In genomic region chr6:118845829-118846228, GRCm38 (mm10) we compare ENCODE assay signal across 8 mouse cellular contexts.
DNase-seq lines count a peak whose midpoint lies in the region; ATAC-seq and TF ChIP-seq lines count a peak whose summit lies in the region.

No protein-coding gene starts in this region.

- no peak overlapping the region for H3K4me2 ChIP-seq in neural tube, embryonic 14.5 days (ENCODE audit: low read depth, low read length)

- peak; percentile 65; the same call in 1 of the 2 replicates for ATAC-seq in erythroid progenitor cell, adult 5-6 weeks (replicated peaks; ENCODE audit: low FRiP score, poor library complexity, severe bottlenecking)
- 0 out of 2 replicates have a peak, but pooled peaks have one; percentile 35 for ATAC-seq in neural tube, embryonic 14.5 days (ENCODE audit: low read depth)

- no peaks in the 10 kb centered on the region for H3K27me3 ChIP-seq in neural tube, embryonic 14.5 days (ENCODE audit: control insufficient read depth, insufficient read depth, low read length)

- peaks cover 11% of the 10 kb centered on the region; the same call in 1 of the 2 replicates for H3K4me1 ChIP-seq in neural tube, embryonic 14.5 days (ENCODE audit: control insufficient read depth, insufficient read depth, low read length)

- DNase-seq in kidney, postnatal 10 days, result peak; percentile 27
- DNase-seq in kidney, adult 9 months, result no peak
- peak; percentile 64 for DNase-seq in c-Kit-positive CD71-positive TER-119-negative erythroid progenitor cells, embryonic 14.5 days (ENCODE audit: low read depth)
- peak; percentile 54 to 61 for DNase-seq in layer of hippocampus, postnatal 10 days (ENCODE audit: low spot score in 2 of 2)
- no peak for DNase-seq in urinary bladder, postnatal 25 days (ENCODE audit: low spot score)
- no peak for DNase-seq in gastrocnemius, adult 2 months

- TF ChIP-seq CTCF in gastrocnemius, adult 2 months (IDR thresholded peaks at IDR 0.05), result no peak

- no peaks in the 10 kb centered on the region for H3K36me3 ChIP-seq in neural tube, embryonic 14.5 days (ENCODE audit: control insufficient read depth, insufficient read depth, low read length)

- intact Hi-C loops in gastrocnemius, adult 2 months (cut with DNase I), result no loop called here

- no peak overlapping the region for H3K9ac ChIP-seq in neural tube, embryonic 14.5 days (replicated peaks; ENCODE audit: low read depth, low read length)

- 5% methylated on average over 2 of the region's 2 CpGs for whole genome bisulfite sequencing in neural tube, embryonic 14.5 days

- no peak overlapping the region for H3K4me3 ChIP-seq in neural tube, embryonic 14.5 days (ENCODE audit: low read depth, low read length)
- no peak overlapping the region for H3K4me3 ChIP-seq in gastrocnemius, adult 2 months

- H3K27ac ChIP-seq in neural tube, embryonic 14.5 days (ENCODE audit: low read depth, low read length), result no peak overlapping the region
- H3K27ac ChIP-seq in gastrocnemius, adult 2 months, result no peak overlapping the region

- no peaks in the 10 kb centered on the region for H3K9me3 ChIP-seq in neural tube, embryonic 14.5 days (ENCODE audit: control insufficient read depth, low read length)

Comparison
In these comparisons a context has a peak if more than half of its experiments do, and no peak if none do; other contexts are left out.
1. DNase-seq: peak in kidney, postnatal 10 days (single experiment), c-Kit-positive CD71-positive TER-119-negative erythroid progenitor cells, embryonic 14.5 days (single experiment) and layer of hippocampus, postnatal 10 days (2 of 2); none in kidney, adult 9 months (single experiment), urinary bladder, postnatal 25 days (single experiment) and gastrocnemius, adult 2 months (single experiment).